Mouse (Mus musculus) midbrain, postnatal 0 days (tissue): Measurements from ENCODE around the gene Slc25a44. TPM values are rescaled to one million over a fixed set of nuclear protein-coding genes. Genes with fewer than 3 reads are reported as not detected.
A peak's percentile ranks its signal among the peaks of the same experiment; 100 is the strongest.

Experiments used
- ATAC-seq: fragments of 200-750 bp; cut with Nextera tagmentation; 2 replicates; pipeline ENCODE4 v1.8.0; 2017; ENCODE audit warnings: moderate number of reproducible peaks, mild to moderate bottlenecking, moderate TSS enrichment, moderate library complexity; ENCODE audit not compliant: low FRiP score
- DNase-seq: peaks from one replicate; pipeline ENCODE4 v3.0.0-alpha.2; 2015; ENCODE audit warnings: low spot score
- H3K27ac ChIP-seq: fragments of 300-500 bp; sonication (generic); 2 replicates; pipeline ENCODE4 v1.5.1; 2014; ENCODE audit warnings: low read depth, mild to moderate bottlenecking, low read length, mixed read lengths
- H3K27me3 ChIP-seq: fragments of 300-500 bp; sonication (generic); 2 replicates; pipeline ENCODE4 v1.6.1; 2014; ENCODE audit warnings: low read length, control low read depth, mixed read lengths; ENCODE audit not compliant: insufficient read depth
- H3K36me3 ChIP-seq: fragments of 300-500 bp; sonication (generic); 2 replicates; pipeline ENCODE4 v1.6.1; 2014; ENCODE audit warnings: low read length, control low read depth, mixed read lengths; ENCODE audit not compliant: insufficient read depth
- H3K4me1 ChIP-seq: fragments of 300-500 bp; sonication (generic); 2 replicates; pipeline ENCODE4 v1.6.1; 2014; ENCODE audit warnings: mild to moderate bottlenecking, control low read depth, antibody characterized with exemption, low read length, mixed read lengths; ENCODE audit not compliant: insufficient read depth
- H3K4me2 ChIP-seq: fragments of 300-500 bp; sonication (generic); 2 replicates; pipeline ENCODE4 v1.6.1; 2014; ENCODE audit warnings: low read depth, mild to moderate bottlenecking, low read length, mixed read lengths; ENCODE audit not compliant: poor library complexity, severe bottlenecking
- H3K4me3 ChIP-seq: fragments of 300-500 bp; sonication (generic); 2 replicates; pipeline ENCODE4 v1.5.1; 2014; ENCODE audit warnings: low read depth, mild to moderate bottlenecking, low read length, moderate library complexity
- H3K9ac ChIP-seq: fragments of 300-500 bp; sonication (generic); replicated peaks from 2 replicates; pipeline ENCODE4 v1.6.1; 2014; ENCODE audit warnings: mild to moderate bottlenecking, low read length, moderate library complexity, mixed read lengths; ENCODE audit not compliant: poor library complexity, severe bottlenecking
- H3K9me3 ChIP-seq: fragments of 300-500 bp; sonication (generic); 2 replicates; pipeline ENCODE4 v1.6.1; 2016; ENCODE audit warnings: low read length, control low read depth
- CTCF ChIP-seq: IDR thresholded peaks from 2 replicates; pipeline ENCODE4 v1.5.1; 2016; ENCODE audit warnings: antibody characterized with exemption, mild to moderate bottlenecking
- WGBS: fragments of 180-500 bp; shearing (Covaris S2); extraction: QIAGEN DNeasy Blood & Tissue Kit; methylation state at CpG from one replicate; pipeline ENCODE4 v1.1.7; 2014; 5-methylcytosine and 5-hydroxymethylcytosine counted together
- polyA plus RNA-seq: library from polyadenylated mRNA; unstranded; fragments of >200 nt; fragmentation: Nextera tagmentation; extraction: Ambion mirVana; gene quantifications from 2 replicates; pipeline ENCODE4 v1.2.1, GENCODE M21; 2015
- total RNA-seq: library from RNA; depleted of rRNA; stranded (reverse); fragments of >200 nt; gene quantifications from 2 replicates; pipeline ENCODE4 v1.2.3, GENCODE M21; 2014

The Slc25a44 gene
- total and polyA plus RNA-seq, 2 experiments from 2014 or later = 35.9 to 63.8 TPM

DNA sequence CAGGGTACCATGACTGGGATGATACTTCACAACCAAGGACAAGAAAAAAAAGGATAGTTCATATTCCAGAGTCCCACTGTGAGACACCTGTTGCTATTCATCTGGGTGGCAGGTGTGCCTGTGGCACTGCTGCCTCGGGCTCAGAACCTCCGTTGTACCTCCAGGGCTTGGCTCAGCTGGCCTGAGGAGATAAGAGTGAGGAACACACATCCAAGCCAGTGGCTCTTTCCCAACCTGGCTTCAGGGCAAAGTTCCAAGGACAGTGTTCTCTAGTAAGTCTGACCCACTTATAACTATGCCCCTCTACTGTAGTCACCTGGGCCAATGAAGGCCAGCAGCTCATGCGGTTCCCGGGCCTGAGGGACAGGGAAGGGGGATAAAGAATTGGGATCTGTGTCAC lies 13.3 kb downstream of the Slc25a44 start:
- no peak for ATAC-seq
- no peak overlapping the region for H3K4me3 ChIP-seq
- no peak for DNase-seq
- no peak overlapping the region for H3K4me2 ChIP-seq
- no peak overlapping the region for H3K9ac ChIP-seq
- H3K27me3 ChIP-seq = no peaks in the 10 kb centered on the region
- no peaks in the 10 kb centered on the region for H3K4me1 ChIP-seq
- no peak overlapping the region for H3K27ac ChIP-seq
- no peak for TF ChIP-seq CTCF
- peaks cover 24% of the 10 kb centered on the region for H3K36me3 ChIP-seq
- WGBS = 87% methylated on average over 4 of the region's 4 CpGs
- no peaks in the 10 kb centered on the region for H3K9me3 ChIP-seq

DNA sequence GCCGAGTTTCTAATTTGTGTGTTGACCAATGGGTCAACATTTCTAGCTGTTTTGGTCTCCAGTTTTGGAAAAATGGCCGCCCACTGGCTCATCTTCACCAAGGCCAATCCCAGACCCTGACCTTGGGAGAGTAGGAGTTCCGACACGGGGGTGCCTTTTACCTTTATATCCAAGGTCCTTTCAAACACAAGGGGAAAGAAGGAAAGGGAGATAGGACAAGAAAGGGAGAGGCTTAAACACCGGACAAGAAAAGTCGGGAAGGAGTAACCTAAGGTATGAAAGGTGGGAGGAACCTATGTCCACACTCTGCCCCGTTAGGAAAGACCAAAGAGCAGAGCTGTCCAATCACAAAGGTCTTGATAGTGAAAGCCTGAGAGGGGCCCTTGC lies 14.3 kb downstream of the Slc25a44 start:
- ATAC-seq = no peak

DNA sequence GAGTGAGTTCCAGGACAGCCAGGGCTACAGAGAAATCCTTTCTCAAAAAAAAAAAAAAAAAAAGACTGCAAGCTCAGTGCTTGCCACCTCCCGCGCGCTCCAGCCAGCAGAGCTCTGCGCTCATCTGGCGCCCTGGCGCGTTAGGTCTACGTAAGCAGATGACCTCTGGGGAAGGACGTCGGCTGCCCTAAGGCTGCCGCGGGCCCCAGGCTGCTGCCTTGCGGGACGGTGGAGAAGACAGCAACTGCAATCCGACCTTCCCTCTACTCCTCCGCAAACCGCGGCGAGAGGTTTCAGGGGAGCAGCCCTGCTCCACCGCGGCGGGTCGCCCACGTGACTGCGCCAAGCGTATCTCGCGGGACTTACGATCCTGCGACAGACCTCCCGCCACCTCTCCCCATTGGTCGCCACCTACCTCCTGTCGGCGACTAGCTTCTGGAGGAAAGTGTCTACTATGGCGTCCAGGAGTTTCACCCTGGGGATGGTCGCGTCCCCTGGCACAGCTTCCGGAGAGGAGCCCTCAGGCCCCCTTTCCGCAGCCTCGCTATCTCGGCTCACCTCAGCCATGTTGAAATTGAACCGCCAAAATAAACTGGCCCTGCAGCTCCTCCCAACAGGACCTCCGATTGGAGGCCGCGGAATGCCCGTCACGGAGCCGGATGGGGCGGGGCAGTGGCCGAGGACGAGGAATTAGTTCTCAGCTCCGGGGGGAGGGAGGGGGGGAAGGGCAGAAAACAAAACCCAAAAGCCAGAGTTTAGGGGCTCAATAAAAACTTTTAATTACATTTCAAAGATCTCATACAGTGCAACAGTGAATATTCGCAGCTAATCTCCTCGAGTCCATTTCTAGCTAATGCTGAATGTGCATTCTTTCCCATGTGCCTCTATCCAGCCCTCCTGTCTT lies 14.9 kb downstream of the Slc25a44 start, which contains the start of gene Pmf1:
Gene Pmf1 (minus strand): TSS at position 591 of the 904 bp plus-strand sequence.
- H3K4me2 ChIP-seq = peak within 1 kb of the TSS; percentile 55
- peak; percentile 91 for ATAC-seq
- H3K27ac ChIP-seq = peak within 1 kb of the TSS; percentile 86
- DNase-seq = peak; percentile 89
- H3K27me3 ChIP-seq = no peaks in the 10 kb centered on the region
- no peaks in the 10 kb centered on the region for H3K9me3 ChIP-seq
- H3K9ac ChIP-seq = peak within 1 kb of the TSS; percentile 75
- H3K4me1 ChIP-seq = no peaks in the 10 kb centered on the region
- H3K36me3 ChIP-seq = peaks cover 15% of the 10 kb centered on the region
- peak; percentile 2; the same call in 1 of the 2 replicates for TF ChIP-seq CTCF
- peak within 1 kb of the TSS; percentile 52 for H3K4me3 ChIP-seq
- under 1% methylated on average over 54 of the region's 54 CpGs for WGBS

More for the DNA sequence above, 14.3 kb downstream of the Slc25a44 start:
- H3K4me3 ChIP-seq = peak overlapping the region; percentile 52
- DNase-seq = no peak
- H3K4me1 ChIP-seq = no peaks in the 10 kb centered on the region
- H3K9me3 ChIP-seq = no peaks in the 10 kb centered on the region
- H3K4me2 ChIP-seq = peak overlapping the region; percentile 55
- TF ChIP-seq CTCF = no peak
- H3K9ac ChIP-seq = no peak overlapping the region
- peaks cover 21% of the 10 kb centered on the region for H3K36me3 ChIP-seq
- H3K27me3 ChIP-seq = no peaks in the 10 kb centered on the region
- WGBS = 25% methylated on average over 7 of the region's 7 CpGs
- peak overlapping the region; percentile 86 for H3K27ac ChIP-seq

DNA sequence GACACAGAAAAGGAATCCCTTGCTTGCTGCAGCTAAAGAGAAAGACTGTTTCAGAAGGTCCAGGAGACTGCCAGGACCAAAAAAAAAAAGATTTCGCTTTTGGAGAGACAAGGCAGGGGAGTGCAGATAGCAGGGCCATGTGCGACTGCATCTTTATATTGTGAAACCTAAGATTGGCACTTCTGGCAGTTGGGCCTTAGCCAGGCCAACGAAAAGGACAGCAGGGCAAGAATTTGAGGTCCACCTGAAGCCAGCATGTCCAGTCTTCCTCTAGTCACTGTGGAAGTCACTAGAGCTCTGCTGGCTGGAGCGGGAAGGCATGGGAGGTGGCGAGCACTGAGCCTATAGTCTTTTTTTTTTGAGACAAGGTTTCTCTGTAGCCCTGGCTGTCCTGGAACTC lies 16.0 kb downstream of the Slc25a44 start:
- TF ChIP-seq CTCF = no peak
- peaks cover 15% of the 10 kb centered on the region for H3K36me3 ChIP-seq
- no peak overlapping the region for H3K9ac ChIP-seq
- H3K27ac ChIP-seq = no peak overlapping the region
- DNase-seq = no peak
- H3K4me3 ChIP-seq = no peak overlapping the region
- no peaks in the 10 kb centered on the region for H3K9me3 ChIP-seq
- no peaks in the 10 kb centered on the region for H3K27me3 ChIP-seq
- ATAC-seq = no peak
- no peaks in the 10 kb centered on the region for H3K4me1 ChIP-seq
- peak overlapping the region; percentile 55; the same call in 1 of the 2 replicates for H3K4me2 ChIP-seq
- 73% methylated on average over 5 of the region's 5 CpGs for WGBS

DNA sequence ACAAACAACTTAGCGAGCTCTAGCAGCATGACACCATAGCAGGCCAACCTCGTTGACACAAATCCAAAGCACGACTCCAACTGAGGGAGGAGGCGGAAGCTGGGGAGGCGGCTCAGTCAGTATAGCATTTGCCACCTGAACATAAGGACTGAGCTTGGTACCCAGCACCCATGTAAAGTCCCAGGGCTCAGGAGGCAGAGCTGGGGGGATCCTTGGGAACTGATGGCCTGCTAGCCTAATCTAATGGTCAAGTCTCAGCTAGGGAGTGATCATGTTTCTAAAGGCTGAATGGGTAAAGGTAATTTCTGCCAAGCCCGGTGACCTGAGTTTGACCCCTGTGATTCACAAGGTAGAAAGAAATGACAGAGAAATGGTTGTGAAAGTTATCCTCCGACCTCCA lies 17.4 kb downstream of the Slc25a44 start:
- DNase-seq (no peak), ATAC-seq (no peak)
- TF ChIP-seq CTCF = no peak
- Histone ChIP-seq H3K36me3 (peaks cover 5% of the 10 kb centered on the region), H3K27ac (no peak overlapping the region), H3K9me3 (no peaks in the 10 kb centered on the region), H3K4me3 (no peak overlapping the region), H3K9ac (no peak overlapping the region), H3K4me1 (no peaks in the 10 kb centered on the region), H3K4me2 (no peak overlapping the region), H3K27me3 (no peaks in the 10 kb centered on the region)
- WGBS = 59% methylated on average over 7 of the region's 7 CpGs

DNA sequence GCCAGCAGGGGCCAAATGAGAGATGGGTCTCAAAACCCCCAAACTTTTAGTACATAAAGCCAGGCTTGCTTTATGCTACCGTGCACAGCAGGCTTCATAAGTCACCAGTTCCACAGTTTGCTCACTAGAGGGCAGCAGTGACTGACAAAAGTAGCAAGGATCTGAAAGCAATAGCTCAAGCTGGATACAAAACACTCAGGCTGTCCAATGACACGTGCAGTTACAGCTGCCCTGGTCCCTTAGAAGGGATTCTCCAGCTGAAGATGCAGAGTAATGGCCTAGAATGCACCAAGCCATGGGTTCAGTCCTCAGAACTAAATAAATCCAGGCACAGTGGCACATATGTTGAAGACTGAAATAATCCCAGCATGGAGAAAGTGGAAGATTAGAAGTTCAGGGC lies 17.8 kb downstream of the Slc25a44 start:
- no peaks in the 10 kb centered on the region for H3K27me3 ChIP-seq
- H3K27ac ChIP-seq = no peak overlapping the region
- H3K4me1 ChIP-seq = no peaks in the 10 kb centered on the region
- 0% methylated on average over 2 of the region's 2 CpGs for whole genome bisulfite sequencing
- no peak overlapping the region for H3K4me3 ChIP-seq
- TF ChIP-seq CTCF = peak; percentile 97
- no peaks in the 10 kb centered on the region for H3K9me3 ChIP-seq
- ATAC-seq (no peak; the same call in 1 of the 2 replicates), DNase-seq (peak; percentile 93)
- H3K9ac ChIP-seq = no peak overlapping the region
- H3K4me2 ChIP-seq = no peak overlapping the region
- H3K36me3 ChIP-seq = peaks cover under 1% of the 10 kb centered on the region
